Mouse (Mus musculus) stomach, postnatal 0 days (tissue): ENCODE measurements around the gene Mettl8. TPM values are rescaled to one million over a fixed set of nuclear protein-coding genes. Genes with fewer than 3 reads are reported as not detected.

Experiments used
- ATAC-seq: fragments of 200-750 bp; cut with Nextera tagmentation; 2 replicates; pipeline ENCODE4 v1.8.0; 2017; ENCODE audit not compliant: low FRiP score, low TSS enrichment
- DNase-seq: peaks from one replicate; pipeline ENCODE4 v3.0.0-alpha.2; 2016; ENCODE audit warnings: low spot score
- H3K27ac ChIP-seq: fragments of 300-500 bp; sonication (generic); replicated peaks from 2 replicates; pipeline ENCODE4 v1.5.1; 2014; ENCODE audit warnings: mild to moderate bottlenecking, control low read depth
- H3K27me3 ChIP-seq: fragments of 300-500 bp; sonication (generic); 2 replicates; pipeline ENCODE4 v1.6.1; 2014; ENCODE audit warnings: low read length; ENCODE audit not compliant: control insufficient read depth, insufficient read depth
- H3K36me3 ChIP-seq: fragments of 300-500 bp; sonication (generic); 2 replicates; pipeline ENCODE4 v1.6.1; 2014; ENCODE audit warnings: low read length, mixed read lengths; ENCODE audit not compliant: control insufficient read depth, insufficient read depth
- H3K4me1 ChIP-seq: fragments of 300-500 bp; sonication (generic); replicated peaks from 2 replicates; pipeline ENCODE4 v1.6.1; 2014; ENCODE audit warnings: antibody characterized with exemption; ENCODE audit not compliant: control insufficient read depth, insufficient read depth
- H3K4me2 ChIP-seq: fragments of 300-500 bp; sonication (generic); replicated peaks from 2 replicates; pipeline ENCODE4 v1.6.1; 2014; ENCODE audit warnings: low read depth, mild to moderate bottlenecking, control low read depth, moderate library complexity
- H3K4me3 ChIP-seq: fragments of 300-500 bp; sonication (generic); 2 replicates; pipeline ENCODE4 v1.5.1; 2014; ENCODE audit warnings: low read depth, low read length, control low read depth
- H3K9ac ChIP-seq: fragments of 300-500 bp; sonication (generic); 2 replicates; pipeline ENCODE4 v1.6.1; 2014; ENCODE audit warnings: mild to moderate bottlenecking, low read length, control low read depth, mixed read lengths
- H3K9me3 ChIP-seq: fragments of 300-500 bp; sonication (generic); 2 replicates; pipeline ENCODE4 v1.6.1; 2016; ENCODE audit warnings: low read length; ENCODE audit not compliant: control insufficient read depth
- CTCF ChIP-seq: IDR thresholded peaks from 2 replicates; pipeline ENCODE4 v1.5.1; 2016; ENCODE audit warnings: antibody characterized with exemption, low read depth, mild to moderate bottlenecking, moderate library complexity
- EP300 ChIP-seq: optimal IDR thresholded peaks from 2 replicates; pipeline ENCODE3; 2016; ENCODE audit warnings: antibody characterized with exemption
- WGBS: fragments of 180-500 bp; shearing (Covaris S2); extraction: QIAGEN DNeasy Blood & Tissue Kit; methylation state at CpG from one replicate; pipeline ENCODE4 v1.1.7; 2014; 5-methylcytosine and 5-hydroxymethylcytosine counted together
- polyA plus RNA-seq: library from polyadenylated mRNA; unstranded; fragments of >200 nt; fragmentation: Nextera tagmentation; extraction: Ambion mirVana; gene quantifications from 2 replicates; pipeline ENCODE4 v1.2.1, GENCODE M21; 2015

Gene Mettl8
- polyA plus RNA-seq, 1 experiment from 2014 or later = 7.7 TPM

GRCm38 (mm10) chr2:71073330-71073729 lies 17.9 kb upstream of the Mettl8 start:
- Histone ChIP-seq H3K4me2 (no peak overlapping the region), H3K27ac (no peak overlapping the region), H3K9ac (no peak overlapping the region), H3K36me3 (peaks cover 6% of the 10 kb centered on the region; the same call in 1 of the 2 replicates), H3K4me1 (no peaks in the 10 kb centered on the region), H3K27me3 (no peaks in the 10 kb centered on the region), H3K9me3 (no peaks in the 10 kb centered on the region), H3K4me3 (no peak overlapping the region)
- TF ChIP-seq CTCF (no peak), EP300 (no peak)
- ATAC-seq = no peak
- no peak for DNase-seq
- WGBS = 82% methylated on average over 3 of the region's 3 CpGs

DNA sequence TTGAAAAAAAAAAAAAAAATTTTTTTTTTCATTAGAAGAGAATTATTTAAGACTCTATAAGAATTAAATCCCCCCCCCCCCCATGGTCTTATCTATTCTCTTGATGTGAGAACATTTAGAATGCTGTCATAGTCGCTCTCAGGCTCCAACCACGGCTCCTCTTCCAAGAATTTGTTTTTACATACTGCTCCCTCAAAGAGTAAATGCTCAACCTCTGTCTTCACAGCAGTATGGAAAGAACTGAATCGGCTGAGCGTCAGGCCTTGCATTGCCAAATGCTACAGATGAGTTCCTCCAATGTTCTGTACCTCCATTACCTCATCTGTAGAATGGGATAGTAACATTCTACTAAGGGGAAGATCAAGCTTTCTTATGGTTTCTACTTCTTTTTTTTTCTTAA lies 16.2 kb upstream of the Mettl8 start:
- Histone ChIP-seq H3K9ac (no peak overlapping the region), H3K4me1 (no peaks in the 10 kb centered on the region), H3K36me3 (peaks cover 6% of the 10 kb centered on the region; the same call in 1 of the 2 replicates), H3K9me3 (no peaks in the 10 kb centered on the region), H3K4me2 (no peak overlapping the region), H3K27ac (no peak overlapping the region), H3K4me3 (no peak overlapping the region), H3K27me3 (no peaks in the 10 kb centered on the region)
- 95% methylated on average over 4 of the region's 4 CpGs for WGBS
- ATAC-seq (no peak), DNase-seq (no peak)
- TF ChIP-seq EP300 (no peak), CTCF (no peak)

GRCm38 (mm10) chr2:71056115-71056835 lies 892 bp upstream of the Mettl8 start:
- Histone ChIP-seq H3K4me1 (no peaks in the 10 kb centered on the region), H3K9me3 (no peaks in the 10 kb centered on the region), H3K27ac (peak overlapping the region; percentile 97), H3K36me3 (no peaks in the 10 kb centered on the region; the same call in 1 of the 2 replicates), H3K4me2 (peak overlapping the region; percentile 86), H3K9ac (peak overlapping the region; percentile 94), H3K27me3 (no peaks in the 10 kb centered on the region), H3K4me3 (peak overlapping the region; percentile 90)
- DNase-seq = no peak
- TF ChIP-seq EP300 = no peak
- peak; percentile 43 for TF ChIP-seq CTCF
- ATAC-seq = no peak
- WGBS = 10% methylated on average over 21 of the region's 21 CpGs

- ATAC-seq = no peak
- Histone ChIP-seq H3K4me1 (no peaks in the 10 kb centered on the region), H3K36me3 (no peaks in the 10 kb centered on the region), H3K9me3 (no peaks in the 10 kb centered on the region), H3K4me3 (peak overlapping the region; percentile 90), H3K4me2 (peak overlapping the region; percentile 86), H3K9ac (peak overlapping the region; percentile 69), H3K27me3 (no peaks in the 10 kb centered on the region), H3K27ac (no peak overlapping the region; the same call in 1 of the 2 replicates)
- TF ChIP-seq CTCF = no peak
- no peak for TF ChIP-seq EP300
- DNase-seq = no peak
- 21% methylated on average over 9 of the region's 9 CpGs for WGBS
Observed at GRCm38 (mm10) chr2:71054716-71055115, 667 bp downstream of the Mettl8 start.

GRCm38 (mm10) chr2:71050511-71050910 lies 4.9 kb downstream of the Mettl8 start:
- Histone ChIP-seq H3K36me3 (no peaks in the 10 kb centered on the region), H3K27me3 (no peaks in the 10 kb centered on the region), H3K9ac (no peak overlapping the region), H3K4me2 (no peak overlapping the region), H3K4me1 (no peaks in the 10 kb centered on the region), H3K9me3 (no peaks in the 10 kb centered on the region), H3K27ac (no peak overlapping the region), H3K4me3 (no peak overlapping the region)
- no peak for DNase-seq
- TF ChIP-seq CTCF = no peak
- no peak for TF ChIP-seq EP300
- ATAC-seq = no peak
- 87% methylated on average over 7 of the region's 7 CpGs for WGBS

GRCm38 (mm10) chr2:71048896-71049295 lies 6.5 kb downstream of the Mettl8 start:
- peak; percentile 71 for ATAC-seq
- TF ChIP-seq CTCF (peak; percentile 45; the same call in 1 of the 2 replicates), EP300 (no peak)

More at GRCm38 (mm10) chr2:71048896-71049295, 6.5 kb downstream of the Mettl8 start:
- no peak overlapping the region for H3K4me3 ChIP-seq
- H3K27ac ChIP-seq = no peak overlapping the region
- no peaks in the 10 kb centered on the region for H3K4me1 ChIP-seq
- H3K36me3 ChIP-seq = no peaks in the 10 kb centered on the region
- no peak overlapping the region for H3K9ac ChIP-seq
- WGBS = 65% methylated on average over 12 of the region's 12 CpGs
- no peaks in the 10 kb centered on the region for H3K27me3 ChIP-seq
- peak; percentile 60 for DNase-seq
- H3K9me3 ChIP-seq = no peaks in the 10 kb centered on the region
- no peak overlapping the region for H3K4me2 ChIP-seq
